Mouse (Mus musculus) midbrain, embryonic 14.5 days (tissue): ENCODE data around the gene Olfr1436. TPM values are rescaled to one million over a fixed set of nuclear protein-coding genes. Genes with fewer than 3 reads are reported as not detected.
"Not testable (repeated sequence)": the region's sequence is repeated elsewhere in the genome, so short reads cannot be mapped to it uniquely, and the experiment has no call there.

Experiments used
- ATAC-seq: fragments of 200-750 bp; cut with Nextera tagmentation; 2 replicates; pipeline ENCODE4 v1.8.0; 2017; ENCODE audit warnings: moderate number of reproducible peaks, moderate library complexity; ENCODE audit not compliant: low FRiP score, low TSS enrichment
- DNase-seq: peaks from one replicate; pipeline ENCODE4 v3.0.0-alpha.2; 2015
- H3K27ac ChIP-seq: fragments of 300-500 bp; sonication (generic); replicated peaks from 2 replicates; pipeline ENCODE4 v1.5.1; 2014; ENCODE audit warnings: mild to moderate bottlenecking, low read depth, low read length, moderate library complexity
- H3K27me3 ChIP-seq: fragments of 300-500 bp; sonication (generic); 2 replicates; pipeline ENCODE4 v1.6.1; 2014; ENCODE audit warnings: low read length, control low read depth, mixed read lengths; ENCODE audit not compliant: control insufficient read depth, insufficient read depth
- H3K36me3 ChIP-seq: fragments of 300-500 bp; sonication (generic); 2 replicates; pipeline ENCODE4 v1.6.1; 2014; ENCODE audit warnings: low read length, control low read depth; ENCODE audit not compliant: control insufficient read depth, insufficient read depth
- H3K4me1 ChIP-seq: fragments of 300-500 bp; sonication (generic); 2 replicates; pipeline ENCODE4 v1.6.1; 2014; ENCODE audit warnings: mild to moderate bottlenecking, antibody characterized with exemption, low read length, control low read depth; ENCODE audit not compliant: control insufficient read depth, insufficient read depth
- H3K4me2 ChIP-seq: fragments of 300-500 bp; sonication (generic); 2 replicates; pipeline ENCODE4 v1.6.1; 2014; ENCODE audit warnings: mild to moderate bottlenecking, low read length, moderate library complexity
- H3K4me3 ChIP-seq: fragments of 300-500 bp; sonication (generic); replicated peaks from 2 replicates; pipeline ENCODE4 v1.5.1; 2014; ENCODE audit warnings: low read depth, low read length
- H3K9ac ChIP-seq: fragments of 300-500 bp; sonication (generic); replicated peaks from 2 replicates; pipeline ENCODE4 v1.6.1; 2014; ENCODE audit warnings: mild to moderate bottlenecking, low read length, moderate library complexity
- H3K9me3 ChIP-seq: fragments of 300-500 bp; sonication (generic); 2 replicates; pipeline ENCODE4 v1.6.1; 2016; ENCODE audit warnings: low read length, control low read depth, mixed read lengths; ENCODE audit not compliant: control insufficient read depth
- WGBS: fragments of 180-500 bp; shearing (Covaris S2); extraction: QIAGEN DNeasy Blood & Tissue Kit; methylation state at CpG from one replicate; pipeline ENCODE4 v1.1.7; 2014; 5-methylcytosine and 5-hydroxymethylcytosine counted together
- polyA plus RNA-seq: library from polyadenylated mRNA; unstranded; fragments of >200 nt; fragmentation: Nextera tagmentation; extraction: Ambion mirVana; gene quantifications from 2 replicates; pipeline ENCODE4 v1.2.1, GENCODE M21; 2014

Gene Olfr1436
- not detected in 2 replicates for polyA plus RNA-seq

DNA sequence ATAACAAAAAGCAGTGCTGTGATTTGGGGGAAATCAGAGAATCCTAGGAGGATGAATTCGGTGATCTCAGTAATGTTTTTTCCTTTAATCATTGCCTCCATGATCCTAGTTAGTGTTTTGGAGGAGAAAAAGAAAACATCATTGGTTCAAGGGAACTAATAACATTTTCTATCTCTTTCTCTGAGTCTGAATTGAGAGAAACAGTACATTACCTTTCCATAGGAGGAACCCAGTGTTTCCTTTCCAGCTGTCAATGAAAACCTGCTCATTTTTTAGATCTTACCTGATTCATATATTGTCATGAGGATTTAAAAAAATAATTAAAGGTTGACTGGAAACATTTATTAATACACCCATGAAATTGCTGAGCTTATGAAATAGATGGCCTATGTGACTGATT is at the start of gene Olfr1436:
Gene Olfr1436, minus strand, starts transcription at position 101 of the 400 bp plus-strand sequence.
- WGBS = 86% methylated on average over 1 of the region's 1 CpGs
- DNase-seq = not testable (repeated sequence)

DNA sequence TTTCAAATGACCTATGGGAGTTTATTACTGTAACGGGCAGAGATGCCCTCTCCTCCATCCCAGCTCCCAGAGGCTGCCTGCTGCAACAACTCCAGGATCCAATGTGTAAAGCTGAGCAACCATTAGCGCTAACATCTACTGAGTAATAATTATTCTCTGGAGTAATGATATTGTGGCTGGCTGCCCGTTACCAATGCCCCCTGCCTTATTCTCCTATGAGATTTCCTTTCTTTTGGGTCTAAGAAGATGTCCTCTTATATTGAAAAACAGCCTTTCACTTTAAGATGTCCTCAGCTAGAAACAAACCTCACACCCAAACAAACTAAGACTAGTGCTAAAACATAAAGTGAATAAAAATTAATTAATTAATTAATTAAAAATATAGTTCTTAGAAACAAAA is 36.9 kb upstream of the Olfr1436 start, which contains the start of gene Olfr1438-ps1:
Gene Olfr1438-ps1, minus strand, starts transcription at position 101 of the 400 bp plus-strand sequence.
- Histone ChIP-seq H3K4me3 (no peak within 1 kb of the TSS), H3K27me3 (no peaks in the 10 kb centered on the region), H3K9me3 (no peaks in the 10 kb centered on the region), H3K4me2 (no peak within 1 kb of the TSS), H3K27ac (no peak within 1 kb of the TSS), H3K9ac (no peak within 1 kb of the TSS), H3K36me3 (no peaks in the 10 kb centered on the region), H3K4me1 (no peaks in the 10 kb centered on the region)
- no peak for DNase-seq
- ATAC-seq = no peak
- WGBS = 85% methylated on average over 3 of the region's 3 CpGs

More for the DNA sequence above, at the start of gene Olfr1436:
- not testable (repeated sequence) for H3K9ac ChIP-seq, H3K27ac ChIP-seq, H3K4me2 ChIP-seq, ATAC-seq, H3K4me1 ChIP-seq, H3K4me3 ChIP-seq, H3K36me3 ChIP-seq, H3K9me3 ChIP-seq, H3K27me3 ChIP-seq

GRCm38 (mm10) chr19:12325001-12325400 is 26.1 kb upstream of the Olfr1436 start, which contains the start of gene Olfr1437:
Gene Olfr1437 (minus strand): TSS chr19:12325101.
- no peak for ATAC-seq
- Histone ChIP-seq H3K9me3 (no peaks in the 10 kb centered on the region), H3K4me1 (no peaks in the 10 kb centered on the region), H3K27ac (no peak within 1 kb of the TSS), H3K4me3 (no peak within 1 kb of the TSS), H3K36me3 (no peaks in the 10 kb centered on the region), H3K9ac (no peak within 1 kb of the TSS), H3K4me2 (no peak within 1 kb of the TSS), H3K27me3 (no peaks in the 10 kb centered on the region)
- no peak for DNase-seq
- WGBS = 89% methylated on average over 2 of the region's 2 CpGs

DNA sequence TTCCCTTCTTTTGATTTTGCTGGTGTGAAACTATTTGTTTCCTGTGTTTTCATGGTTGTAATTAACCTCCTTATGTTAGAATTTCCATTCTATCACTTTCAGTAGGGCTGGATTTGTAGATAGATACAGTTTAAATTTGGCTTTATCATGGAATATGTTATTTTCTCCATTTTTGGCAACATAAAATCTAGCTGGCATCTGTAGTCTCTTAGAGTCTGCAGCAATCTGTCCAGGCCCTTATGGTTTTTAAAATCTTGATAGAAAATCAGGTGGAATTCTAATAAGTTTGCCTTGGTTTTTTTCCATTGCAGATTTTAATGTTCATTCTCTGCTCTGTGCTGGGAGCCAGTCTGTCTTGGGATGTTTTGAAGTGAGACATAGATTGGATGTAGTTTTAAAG is 6.0 kb downstream of the Olfr1436 start:
- DNase-seq (no peak), ATAC-seq (no peak)

GRCm38 (mm10) chr19:12279554-12279953 is 19.4 kb downstream of the Olfr1436 start, which contains the start of gene Olfr1434:
Gene Olfr1434 (plus strand): TSS chr19:12279854.
- 74% methylated on average over 2 of the region's 2 CpGs for WGBS
- Histone ChIP-seq H3K9ac (no peak within 1 kb of the TSS), H3K4me1 (no peaks in the 10 kb centered on the region), H3K27me3 (no peaks in the 10 kb centered on the region), H3K4me3 (no peak within 1 kb of the TSS), H3K36me3 (no peaks in the 10 kb centered on the region), H3K4me2 (no peak within 1 kb of the TSS), H3K27ac (no peak within 1 kb of the TSS), H3K9me3 (no peaks in the 10 kb centered on the region)
- ATAC-seq = no peak
- no peak for DNase-seq

More for the DNA sequence above, 6.0 kb downstream of the Olfr1436 start:
- H3K36me3 ChIP-seq = no peaks in the 10 kb centered on the region
- H3K27me3 ChIP-seq = no peaks in the 10 kb centered on the region
- H3K4me3 ChIP-seq = no peak overlapping the region
- H3K9ac ChIP-seq = no peak overlapping the region
- no peak overlapping the region for H3K4me2 ChIP-seq
- no peaks in the 10 kb centered on the region for H3K9me3 ChIP-seq
- H3K27ac ChIP-seq = no peak overlapping the region
- no peaks in the 10 kb centered on the region for H3K4me1 ChIP-seq

DNA sequence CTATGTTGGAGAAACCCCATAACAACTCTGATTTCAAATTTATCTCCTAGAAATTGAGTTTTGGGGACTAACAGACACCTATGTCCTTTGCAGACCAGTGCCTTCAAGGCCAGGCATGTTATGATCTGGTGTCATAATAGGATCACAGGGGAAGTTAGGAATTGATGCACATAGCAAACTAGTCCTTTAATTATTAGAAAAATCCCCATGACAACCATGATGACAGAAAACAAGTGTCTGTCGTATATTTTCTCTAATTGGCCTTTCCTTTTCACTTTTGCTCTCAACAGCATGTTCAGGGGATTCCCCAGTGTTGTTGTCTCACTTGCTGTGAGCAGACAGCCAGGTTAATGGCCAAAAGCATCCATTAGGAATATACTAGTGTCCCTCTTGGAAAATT is 38.2 kb downstream of the Olfr1436 start, which contains the start of gene Olfr235:
Gene Olfr235, plus strand, starts transcription at position 301 of the 400 bp plus-strand sequence.
- Histone ChIP-seq H3K4me3 (no peak within 1 kb of the TSS), H3K27me3 (no peaks in the 10 kb centered on the region), H3K27ac (no peak within 1 kb of the TSS), H3K36me3 (no peaks in the 10 kb centered on the region), H3K9ac (no peak within 1 kb of the TSS), H3K4me2 (no peak within 1 kb of the TSS), H3K4me1 (no peaks in the 10 kb centered on the region), H3K9me3 (no peaks in the 10 kb centered on the region)
- WGBS = 61% methylated on average over 1 of the region's 1 CpGs
- DNase-seq (no peak), ATAC-seq (no peak)

Other genes starting within 250 kb of the Olfr1436 start
- gene Olfr1424, start 236.4 kb downstream of the Olfr1436 start, polyA plus RNA-seq = not detected in 2 replicates
- gene Olfr1425, start 221.4 kb downstream of the Olfr1436 start, polyA plus RNA-seq = not detected in 2 replicates
- gene Olfr1426, start 207.1 kb downstream of the Olfr1436 start, polyA plus RNA-seq = not detected in 2 replicates
- not detected in 2 replicates for gene Olfr1427, start 195.8 kb downstream of the Olfr1436 start, polyA plus RNA-seq
- gene Olfr1428, start 183.2 kb downstream of the Olfr1436 start, polyA plus RNA-seq = not detected in 2 replicates
- gene Olfr76, start 175.9 kb downstream of the Olfr1436 start, polyA plus RNA-seq = not detected in 2 replicates
- gene Olfr1555-ps1, start 129.0 kb downstream of the Olfr1436 start, polyA plus RNA-seq = not detected in 2 replicates
- gene Olfr1431, start 98.5 kb downstream of the Olfr1436 start, polyA plus RNA-seq = not detected in 2 replicates
- not detected in 2 replicates for gene Olfr1432, start 66.5 kb downstream of the Olfr1436 start, polyA plus RNA-seq
- gene Olfr262, start 57.5 kb downstream of the Olfr1436 start, polyA plus RNA-seq = not detected in 2 replicates
- gene Olfr235, start 38.1 kb downstream of the Olfr1436 start, polyA plus RNA-seq = not detected in 2 replicates
- gene Olfr1434, start 19.3 kb downstream of the Olfr1436 start, polyA plus RNA-seq = not detected in 2 replicates
- not detected in 2 replicates for gene Olfr1437, start 26.0 kb upstream of the Olfr1436 start, polyA plus RNA-seq
- not detected in 2 replicates for gene Olfr1438-ps1, start 36.8 kb upstream of the Olfr1436 start, polyA plus RNA-seq
- not detected in 2 replicates for gene Olfr1440, start 88.1 kb upstream of the Olfr1436 start, polyA plus RNA-seq
- gene Olfr1441, start 118.3 kb upstream of the Olfr1436 start, polyA plus RNA-seq = not detected in 2 replicates
- gene Pfpl, start 128.8 kb upstream of the Olfr1436 start, polyA plus RNA-seq = not detected in 2 replicates
- 1.00 and 1.1 TPM in 2 replicates for gene Mpeg1, start 161.6 kb upstream of the Olfr1436 start, polyA plus RNA-seq
- 35.7 and 46.0 TPM in 2 replicates for gene Dtx4, start 202.3 kb upstream of the Olfr1436 start, polyA plus RNA-seq
- 4.5 and 8.3 TPM in 2 replicates for gene Fam111a, start 246.6 kb upstream of the Olfr1436 start, polyA plus RNA-seq